Mouse (Mus musculus): ENCODE data around the gene Hils1. TPM values are rescaled to one million over a fixed set of nuclear protein-coding genes. Genes with fewer than 3 reads are reported as not detected.

The Hils1 gene
- polyA plus RNA-seq, 1 experiment from 2014 or later: not detected

DNA sequence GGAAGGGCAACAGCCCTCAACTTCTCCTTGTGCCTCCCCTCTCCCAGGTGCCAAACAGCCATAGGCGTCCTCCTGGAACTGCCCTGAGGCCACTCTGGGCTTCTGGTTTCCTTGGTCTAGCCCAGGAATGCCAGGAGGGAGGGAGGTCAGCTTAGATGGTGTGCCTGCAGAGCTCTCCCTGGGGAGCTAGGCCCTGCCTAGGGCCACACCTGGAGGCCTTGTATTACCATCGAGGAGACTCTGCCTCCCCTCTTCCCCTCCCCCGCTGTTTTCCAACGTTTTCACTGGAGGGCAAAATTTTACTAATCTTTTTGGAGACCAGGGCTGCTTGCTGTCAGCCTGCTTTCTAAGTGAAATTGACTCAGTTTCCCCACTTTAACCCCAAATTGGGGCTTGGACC lies 38.6 kb downstream of the Hils1 start:
- H3K4me3 ChIP-seq (ENCODE audit: low read depth, low read length): no peak overlapping the region
- peaks cover 12% of the 10 kb centered on the region; the same call in 1 of the 2 replicates for H3K4me1 ChIP-seq (replicated peaks; ENCODE audit: control insufficient read depth, insufficient read depth)
- ATAC-seq (ENCODE audit: low FRiP score, low TSS enrichment) (no peak), DNase-seq (ENCODE audit: low spot score) (no peak)
- H3K9me3 ChIP-seq (ENCODE audit: control insufficient read depth, low read length): no peaks in the 10 kb centered on the region
- H3K27me3 ChIP-seq (ENCODE audit: control insufficient read depth, insufficient read depth, low read length): no peaks in the 10 kb centered on the region
- H3K9ac ChIP-seq (ENCODE audit: low read length): no peak overlapping the region
- peaks cover 22% of the 10 kb centered on the region for H3K36me3 ChIP-seq (ENCODE audit: control insufficient read depth, insufficient read depth, low read length)
- WGBS: 32% methylated on average over 4 of the region's 4 CpGs
- H3K4me2 ChIP-seq (replicated peaks; ENCODE audit: low read depth): peak overlapping the region; percentile 71
- TF ChIP-seq CTCF (IDR thresholded peaks at IDR 0.05; ENCODE audit: low read depth) (no peak), EP300 (optimal IDR thresholded peaks at IDR 0.05) (no peak)
- 0 out of 2 replicates have a peak overlapping the region, but pooled peaks have one; percentile 79 for H3K27ac ChIP-seq (replicated peaks)

DNA sequence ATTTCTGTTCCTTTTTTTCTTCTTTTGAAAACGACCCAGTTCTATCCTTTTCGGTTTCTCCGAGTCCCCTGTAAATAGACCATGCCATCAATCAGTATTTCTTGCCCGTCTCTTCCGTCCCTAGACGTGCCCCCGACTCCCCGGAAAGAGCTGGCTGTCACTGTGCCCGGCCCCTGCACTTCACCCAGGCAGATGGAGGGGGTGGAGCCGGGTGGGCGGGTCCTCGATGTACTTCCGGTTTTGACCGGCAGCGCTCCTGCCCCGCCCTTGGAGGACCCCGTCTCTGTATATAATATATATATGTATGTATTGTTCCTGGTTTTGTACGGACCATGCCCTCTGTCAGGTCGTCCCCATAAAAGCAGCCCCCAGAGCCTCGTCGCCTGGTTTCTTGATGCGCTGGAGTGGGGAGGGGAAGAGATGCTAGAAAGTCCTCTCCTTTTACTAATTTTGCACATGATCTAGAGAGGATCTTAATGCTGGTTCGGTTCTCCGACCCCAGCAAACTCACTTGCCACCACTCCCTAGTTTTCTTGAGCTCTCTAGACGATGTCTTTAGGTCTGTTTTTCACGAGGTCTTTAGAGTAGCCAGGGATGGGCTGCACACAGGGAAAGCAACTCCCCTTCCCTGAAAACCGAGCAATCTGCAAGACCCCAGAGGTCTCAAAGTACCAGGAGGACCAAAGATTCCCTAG lies 39.3 kb downstream of the Hils1 start:
- peak overlapping the region; percentile 55; the same call in 1 of the 2 replicates for H3K9ac ChIP-seq (ENCODE audit: low read length)
- 0 out of 2 replicates have a peak, but pooled peaks have one; percentile 15 for TF ChIP-seq CTCF (IDR thresholded peaks at IDR 0.05; ENCODE audit: low read depth)
- TF ChIP-seq EP300 (optimal IDR thresholded peaks at IDR 0.05): no peak
- H3K9me3 ChIP-seq (ENCODE audit: control insufficient read depth, low read length): no peaks in the 10 kb centered on the region
- peak overlapping the region; percentile 79 for H3K27ac ChIP-seq (replicated peaks)
- peak overlapping the region; percentile 71 for H3K4me2 ChIP-seq (replicated peaks; ENCODE audit: low read depth)
- ATAC-seq (ENCODE audit: low FRiP score, low TSS enrichment) (peak; percentile 35; the same call in 1 of the 2 replicates), DNase-seq (ENCODE audit: low spot score) (peak; percentile 87)
- no peaks in the 10 kb centered on the region for H3K27me3 ChIP-seq (ENCODE audit: control insufficient read depth, insufficient read depth, low read length)
- peaks cover 12% of the 10 kb centered on the region; the same call in 1 of the 2 replicates for H3K4me1 ChIP-seq (replicated peaks; ENCODE audit: control insufficient read depth, insufficient read depth)
- WGBS: 2% methylated on average over 27 of the region's 27 CpGs
- peaks cover 19% of the 10 kb centered on the region for H3K36me3 ChIP-seq (ENCODE audit: control insufficient read depth, insufficient read depth, low read length)
- peak overlapping the region; percentile 38 for H3K4me3 ChIP-seq (ENCODE audit: low read depth, low read length)

- Histone ChIP-seq H3K4me1 (replicated peaks; ENCODE audit: control insufficient read depth, insufficient read depth) (peaks cover 12% of the 10 kb centered on the region; the same call in 1 of the 2 replicates), H3K27ac (replicated peaks) (peak overlapping the region; percentile 79), H3K9me3 (ENCODE audit: control insufficient read depth, low read length) (no peaks in the 10 kb centered on the region), H3K4me3 (ENCODE audit: low read depth, low read length) (no peak overlapping the region), H3K36me3 (ENCODE audit: control insufficient read depth, insufficient read depth, low read length) (peaks cover 13% of the 10 kb centered on the region), H3K9ac (ENCODE audit: low read length) (peak overlapping the region; percentile 55; the same call in 1 of the 2 replicates), H3K4me2 (replicated peaks; ENCODE audit: low read depth) (no peak overlapping the region; the same call in 1 of the 2 replicates), H3K27me3 (ENCODE audit: control insufficient read depth, insufficient read depth, low read length) (no peaks in the 10 kb centered on the region)
- no peak for DNase-seq (ENCODE audit: low spot score)
- no peak for TF ChIP-seq EP300 (optimal IDR thresholded peaks at IDR 0.05)
- no peak for TF ChIP-seq CTCF (IDR thresholded peaks at IDR 0.05; ENCODE audit: low read depth)
- ATAC-seq (ENCODE audit: low FRiP score, low TSS enrichment): no peak; the same call in 1 of the 2 replicates
- 46% methylated on average over 3 of the region's 3 CpGs for WGBS
Observed at GRCm38 (mm10) chr11:95007418-95007817, 40.0 kb downstream of the Hils1 start.

DNA sequence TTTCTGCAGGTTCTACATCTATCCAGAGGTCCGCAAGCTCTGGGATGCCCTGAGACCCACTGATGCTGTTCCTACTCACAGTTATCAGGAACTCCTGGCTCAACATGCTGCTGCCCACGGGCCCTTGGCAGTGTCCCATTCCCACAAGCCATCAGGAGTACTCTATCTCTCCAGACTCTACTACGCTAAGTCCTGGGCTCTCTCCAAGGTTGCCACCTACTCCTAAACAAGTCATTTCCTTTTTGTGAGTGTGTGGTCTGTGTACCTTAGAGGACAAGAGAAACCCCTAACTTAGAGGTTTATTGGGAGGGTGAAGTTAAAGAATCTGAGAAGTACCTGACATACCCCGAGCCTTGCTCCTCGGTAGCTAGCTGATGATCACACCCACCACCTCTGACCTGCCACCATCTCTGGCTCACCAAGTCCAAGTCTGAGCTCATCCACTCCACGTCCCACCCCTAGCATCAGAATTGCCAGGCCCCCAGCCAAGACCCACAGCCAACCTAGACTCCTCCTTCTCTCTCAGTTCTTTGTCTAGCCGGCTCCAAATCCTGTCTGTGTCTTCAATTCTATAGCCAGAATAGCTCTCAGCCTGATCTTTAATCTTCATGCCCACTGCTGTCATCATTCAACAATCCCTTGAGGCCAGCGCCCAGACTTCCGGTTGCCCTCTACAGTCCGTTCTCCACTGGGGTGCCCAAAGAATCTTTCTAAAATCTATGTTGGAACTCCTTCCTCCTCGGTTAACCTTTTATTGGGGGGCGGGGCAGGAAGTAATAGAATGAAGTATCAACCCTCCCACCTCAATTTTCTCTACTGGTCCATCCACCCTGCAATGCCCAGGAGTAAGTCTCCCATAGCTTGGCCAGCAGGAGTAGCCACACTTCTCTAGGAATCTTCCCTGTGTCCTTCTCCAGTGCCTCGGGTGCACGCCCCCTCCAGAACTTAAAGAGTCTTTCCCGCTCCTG lies 41.6 kb downstream of the Hils1 start:
- Histone ChIP-seq H3K27ac (replicated peaks) (peak overlapping the region; percentile 81), H3K9ac (ENCODE audit: low read length) (peak overlapping the region; percentile 76), H3K4me1 (replicated peaks; ENCODE audit: control insufficient read depth, insufficient read depth) (peaks cover 12% of the 10 kb centered on the region; the same call in 1 of the 2 replicates), H3K9me3 (ENCODE audit: control insufficient read depth, low read length) (no peaks in the 10 kb centered on the region), H3K4me3 (ENCODE audit: low read depth, low read length) (peak overlapping the region; percentile 56), H3K27me3 (ENCODE audit: control insufficient read depth, insufficient read depth, low read length) (no peaks in the 10 kb centered on the region), H3K36me3 (ENCODE audit: control insufficient read depth, insufficient read depth, low read length) (peaks cover 7% of the 10 kb centered on the region), H3K4me2 (replicated peaks; ENCODE audit: low read depth) (peak overlapping the region; percentile 75)
- DNase-seq (ENCODE audit: low spot score) (no peak), ATAC-seq (ENCODE audit: low FRiP score, low TSS enrichment) (no peak; the same call in none of the 2 replicates)
- 24% methylated on average over 15 of the region's 15 CpGs for WGBS
- TF ChIP-seq EP300 (optimal IDR thresholded peaks at IDR 0.05): no peak
- TF ChIP-seq CTCF (IDR thresholded peaks at IDR 0.05; ENCODE audit: low read depth): no peak

GRCm38 (mm10) chr11:95009629-95010014 lies 42.2 kb downstream of the Hils1 start, which contains the start of gene Samd14:
Gene Samd14, plus strand, starts transcription at chr11:95009879.
- 1% methylated on average over 26 of the region's 32 CpGs for WGBS
- Histone ChIP-seq H3K4me2 (replicated peaks; ENCODE audit: low read depth) (peak within 1 kb of the TSS; percentile 75), H3K9me3 (ENCODE audit: control insufficient read depth, low read length) (no peaks in the 10 kb centered on the region), H3K27ac (replicated peaks) (peak within 1 kb of the TSS; percentile 81), H3K4me1 (replicated peaks; ENCODE audit: control insufficient read depth, insufficient read depth) (peaks cover 12% of the 10 kb centered on the region; the same call in 1 of the 2 replicates), H3K4me3 (ENCODE audit: low read depth, low read length) (peak within 1 kb of the TSS; percentile 56), H3K36me3 (ENCODE audit: control insufficient read depth, insufficient read depth, low read length) (peaks cover 7% of the 10 kb centered on the region), H3K27me3 (ENCODE audit: control insufficient read depth, insufficient read depth, low read length) (no peaks in the 10 kb centered on the region), H3K9ac (ENCODE audit: low read length) (peak within 1 kb of the TSS; percentile 76)
- TF ChIP-seq CTCF (IDR thresholded peaks at IDR 0.05; ENCODE audit: low read depth) (no peak), EP300 (optimal IDR thresholded peaks at IDR 0.05) (no peak)
- ATAC-seq (ENCODE audit: low FRiP score, low TSS enrichment): peak; percentile 43
- DNase-seq (ENCODE audit: low spot score): peak; percentile 70
